Mouse (Mus musculus) ES-E14 (cell line): ENCODE data around the gene Lamp1.

Source experiments
- CHD2 ChIP-seq: IDR thresholded peaks from 2 replicates; pipeline ENCODE4 v1.6.1; 2014; ENCODE audit warnings: mild to moderate bottlenecking, low read depth, low read length, inconsistent platforms
- HCFC1 ChIP-seq: IDR thresholded peaks from 2 replicates; pipeline ENCODE4 v1.6.1; 2012; ENCODE audit warnings: low read length, inconsistent platforms, borderline replicate concordance; ENCODE audit not compliant: insufficient read depth
- MAFK ChIP-seq: IDR thresholded peaks from 2 replicates; pipeline ENCODE4 v1.6.1; 2014; ENCODE audit warnings: mild to moderate bottlenecking, low read depth, low read length, inconsistent platforms; ENCODE audit not compliant: insufficient read depth
- ZC3H11A ChIP-seq: IDR thresholded peaks from 2 replicates; pipeline ENCODE4 v1.6.1; 2012; ENCODE audit warnings: low read depth, mild to moderate bottlenecking, inconsistent platforms, low read length, borderline replicate concordance
- ZNF384 ChIP-seq: IDR thresholded peaks from 2 replicates; pipeline ENCODE4 v1.6.1; 2012; ENCODE audit warnings: low read depth, low read length, inconsistent platforms

GRCm38 (mm10) chr8:13188857-13189256, 29.9 kb downstream of the Lamp1 start:
- TF ChIP-seq ZNF384 (no peak), MAFK (no peak), HCFC1 (no peak), ZC3H11A (no peak), CHD2 (no peak)
